Mouse (Mus musculus): ENCODE data around the gene Wdr25.

The Wdr25 gene

GRCm38 (mm10) chr12:108893715-108894431, 442 bp downstream of the Wdr25 start, which contains the start of gene Wars:
Gene Wars (minus strand): TSS chr12:108894174.
- peak; percentile 99 for ATAC-seq (ENCODE audit: insufficient number of reproducible peaks, low FRiP score, low TSS enrichment)

GRCm38 (mm10) chr12:108894432-108894816, 993 bp downstream of the Wdr25 start:
- ATAC-seq (ENCODE audit: insufficient number of reproducible peaks, low FRiP score, low TSS enrichment) = no peak

GRCm38 (mm10) chr12:108896006-108896405, 2.6 kb downstream of the Wdr25 start:
- ATAC-seq (ENCODE audit: insufficient number of reproducible peaks, low FRiP score, low TSS enrichment) = no peak

- no peak for ATAC-seq (ENCODE audit: insufficient number of reproducible peaks, low FRiP score, low TSS enrichment)
Observed at GRCm38 (mm10) chr12:108901346-108901745, 7.9 kb downstream of the Wdr25 start.

GRCm38 (mm10) chr12:108902940-108903339, 9.5 kb downstream of the Wdr25 start:
- ATAC-seq (ENCODE audit: insufficient number of reproducible peaks, low FRiP score, low TSS enrichment) = no peak

- ATAC-seq (ENCODE audit: insufficient number of reproducible peaks, low FRiP score, low TSS enrichment) = no peak
Observed at GRCm38 (mm10) chr12:108903600-108904275, 10.3 kb downstream of the Wdr25 start.

GRCm38 (mm10) chr12:108904276-108904653, 10.8 kb downstream of the Wdr25 start:
- ATAC-seq (ENCODE audit: insufficient number of reproducible peaks, low FRiP score, low TSS enrichment) = no peak

- no peak for ATAC-seq (ENCODE audit: insufficient number of reproducible peaks, low FRiP score, low TSS enrichment)
Observed at GRCm38 (mm10) chr12:108905620-108906302, 12.3 kb downstream of the Wdr25 start.

- ATAC-seq (ENCODE audit: insufficient number of reproducible peaks, low FRiP score, low TSS enrichment) = no peak
Observed at GRCm38 (mm10) chr12:108906398-108906797, 13.0 kb downstream of the Wdr25 start.

GRCm38 (mm10) chr12:108909846-108910433, 16.5 kb downstream of the Wdr25 start:
- ATAC-seq (ENCODE audit: insufficient number of reproducible peaks, low FRiP score, low TSS enrichment) = no peak

- ATAC-seq (ENCODE audit: insufficient number of reproducible peaks, low FRiP score, low TSS enrichment) = no peak
Observed at GRCm38 (mm10) chr12:108912442-108912841, 19.0 kb downstream of the Wdr25 start.

GRCm38 (mm10) chr12:108914198-108914597, 20.8 kb downstream of the Wdr25 start:
- ATAC-seq (ENCODE audit: insufficient number of reproducible peaks, low FRiP score, low TSS enrichment) = no peak

- ATAC-seq (ENCODE audit: insufficient number of reproducible peaks, low FRiP score, low TSS enrichment) = no peak
Observed at GRCm38 (mm10) chr12:108914709-108915340, 21.4 kb downstream of the Wdr25 start.

GRCm38 (mm10) chr12:108915893-108916292, 22.5 kb downstream of the Wdr25 start:
- no peak for ATAC-seq (ENCODE audit: insufficient number of reproducible peaks, low FRiP score, low TSS enrichment)

GRCm38 (mm10) chr12:108916447-108917042, 23.1 kb downstream of the Wdr25 start:
- no peak for ATAC-seq (ENCODE audit: insufficient number of reproducible peaks, low FRiP score, low TSS enrichment)

- no peak for ATAC-seq (ENCODE audit: insufficient number of reproducible peaks, low FRiP score, low TSS enrichment)
Observed at GRCm38 (mm10) chr12:108917509-108917908, 24.1 kb downstream of the Wdr25 start.

GRCm38 (mm10) chr12:108918753-108919152, 25.3 kb downstream of the Wdr25 start:
- ATAC-seq (ENCODE audit: insufficient number of reproducible peaks, low FRiP score, low TSS enrichment) = no peak

- ATAC-seq (ENCODE audit: insufficient number of reproducible peaks, low FRiP score, low TSS enrichment) = no peak
Observed at GRCm38 (mm10) chr12:108926606-108927111, 33.2 kb downstream of the Wdr25 start.

GRCm38 (mm10) chr12:108928249-108928648, 34.8 kb downstream of the Wdr25 start:
- ATAC-seq (ENCODE audit: insufficient number of reproducible peaks, low FRiP score, low TSS enrichment) = no peak

- no peak for ATAC-seq (ENCODE audit: insufficient number of reproducible peaks, low FRiP score, low TSS enrichment)
Observed at GRCm38 (mm10) chr12:108929475-108929874, 36.0 kb downstream of the Wdr25 start.

All from cerebellum, adult (tissue).